Comparison of ENCODE assay signal across 36 mouse cellular contexts in genomic region chr10:14459819-14460218, GRCm38 (mm10).
DNase-seq lines count a peak whose midpoint lies in the region; ATAC-seq and TF ChIP-seq lines count a peak whose summit lies in the region.
"Had no signal": no experiment of that assay in that cellular context is flagged by ENCODE, and none has a peak within 500 bp of the region (broad histone marks: within the 10 kb centered on the region; RNA-seq: fewer than 3 reads in every experiment).

No protein-coding gene starts in this region.

- no peak for DNase-seq in heart, embryonic 10.5 days (ENCODE audit: low spot score)
- DNase-seq in heart, adult 11 months: no peak
- no peak for DNase-seq in heart, adult 8-10 months (ENCODE audit: low spot score)
- DNase-seq in lung, embryonic 14.5 days: no peak
- no peak for DNase-seq in lung, postnatal 14 days
- DNase-seq in adrenal gland, postnatal 25 days: no peak
- DNase-seq: adrenal gland, postnatal 14 days; cerebellum, adult 11-12 months; cerebellum, adult 9-11 months; embryo, embryonic 11 days; gastrocnemius, postnatal 14 days; heart, adult 2 months; kidney, adult 2 months; kidney, postnatal 25 days; lung, postnatal 10 days; right cerebral cortex, adult 18-20 months; right cerebral cortex, postnatal 4 days; thymus, adult 18-20 months; thymus, postnatal 25 days had no signal

- TF ChIP-seq CTCF in lung, embryonic 14.5 days (IDR thresholded peaks at IDR 0.05; ENCODE audit: low read depth): no peak

- H3K9ac ChIP-seq in heart, embryonic 15.5 days: no peak overlapping the region
- no peak overlapping the region for H3K9ac ChIP-seq in lung, embryonic 14.5 days
- H3K9ac ChIP-seq: embryonic facial prominence, embryonic 12.5 days; hindbrain, embryonic 15.5 days; limb, embryonic 12.5 days; liver, embryonic 15.5 days; midbrain, embryonic 12.5 days; neural tube, embryonic 12.5 days had no signal

- H3K36me3 ChIP-seq in heart, embryonic 10.5 days: no peaks in the 10 kb centered on the region
- no peaks in the 10 kb centered on the region for H3K36me3 ChIP-seq in heart, embryonic 15.5 days
- no peaks in the 10 kb centered on the region for H3K36me3 ChIP-seq in lung, embryonic 14.5 days (ENCODE audit: insufficient read depth)
- H3K36me3 ChIP-seq: embryonic facial prominence, embryonic 12.5 days; hindbrain, embryonic 10.5 days; hindbrain, embryonic 15.5 days; limb, embryonic 12.5 days; liver, embryonic 15.5 days; midbrain, embryonic 12.5 days; neural tube, embryonic 12.5 days had no signal

- peak overlapping the region; percentile 52; the same call in 1 of the 2 replicates for H3K27ac ChIP-seq in heart, embryonic 10.5 days
- peak overlapping the region; percentile 54 for H3K27ac ChIP-seq in heart, embryonic 15.5 days
- H3K27ac ChIP-seq in lung, embryonic 14.5 days (ENCODE audit: low read depth): peak overlapping the region; percentile 72; the same call in 1 of the 2 replicates
- H3K27ac ChIP-seq: embryonic facial prominence, embryonic 12.5 days; heart, adult 2 months; hindbrain, embryonic 10.5 days; hindbrain, embryonic 15.5 days; layer of hippocampus, adult 2 months; left cerebral cortex, adult 2 months; limb, embryonic 12.5 days; liver, embryonic 15.5 days; midbrain, embryonic 12.5 days; neural tube, embryonic 12.5 days; stomach, postnatal 0 days had no signal

- ATAC-seq in heart, embryonic 15.5 days (replicated peaks; ENCODE audit: insufficient number of reproducible peaks, insufficient read depth, low FRiP score, low read depth): no peak
- no peak for ATAC-seq in lung, embryonic 14.5 days (ENCODE audit: insufficient read depth)
- peak; percentile 32 for ATAC-seq in megakaryocyte progenitor cell, adult 5-6 weeks (replicated peaks; ENCODE audit: poor library complexity)
- ATAC-seq: forebrain, embryonic 14.5 days; inflammation-experienced regulatory T-cells, adult 6 months; Patski had no signal

- H3K4me2 ChIP-seq in heart, embryonic 15.5 days: no peak overlapping the region
- no peak overlapping the region for H3K4me2 ChIP-seq in lung, embryonic 14.5 days
- H3K4me2 ChIP-seq: embryonic facial prominence, embryonic 12.5 days; hindbrain, embryonic 15.5 days; limb, embryonic 12.5 days; liver, embryonic 15.5 days; midbrain, embryonic 12.5 days; neural tube, embryonic 12.5 days had no signal

- peaks cover 9% of the 10 kb centered on the region; the same call in 1 of the 2 replicates for H3K4me1 ChIP-seq in heart, embryonic 10.5 days
- H3K4me1 ChIP-seq in heart, embryonic 15.5 days (replicated peaks): peaks cover 20% of the 10 kb centered on the region
- peaks cover 5% of the 10 kb centered on the region; the same call in 1 of the 2 replicates for H3K4me1 ChIP-seq in lung, embryonic 14.5 days (ENCODE audit: insufficient read depth)
- H3K4me1 ChIP-seq: hindbrain, embryonic 10.5 days; hindbrain, embryonic 15.5 days; liver, embryonic 15.5 days; megakaryocyte, embryonic 14.5 days; midbrain, embryonic 12.5 days; neural tube, embryonic 12.5 days had no signal

- no peaks in the 10 kb centered on the region for H3K9me3 ChIP-seq in heart, embryonic 10.5 days
- no peaks in the 10 kb centered on the region for H3K9me3 ChIP-seq in heart, embryonic 15.5 days (replicated peaks)
- no peaks in the 10 kb centered on the region for H3K9me3 ChIP-seq in lung, embryonic 14.5 days (ENCODE audit: low read depth, low read length)
- H3K9me3 ChIP-seq: embryonic facial prominence, embryonic 12.5 days; hindbrain, embryonic 10.5 days; hindbrain, embryonic 15.5 days; limb, embryonic 12.5 days; liver, embryonic 15.5 days; megakaryocyte, embryonic 14.5 days; midbrain, embryonic 12.5 days; neural tube, embryonic 12.5 days had no signal

- H3K4me3 ChIP-seq in heart, embryonic 10.5 days: no peak overlapping the region
- no peak overlapping the region for H3K4me3 ChIP-seq in heart, embryonic 15.5 days
- no peak overlapping the region for H3K4me3 ChIP-seq in lung, embryonic 14.5 days (ENCODE audit: low read depth, low read length)
- H3K4me3 ChIP-seq: embryonic facial prominence, embryonic 12.5 days; heart, adult 2 months; hindbrain, embryonic 10.5 days; hindbrain, embryonic 15.5 days; layer of hippocampus, adult 2 months; left cerebral cortex, adult 2 months; limb, embryonic 12.5 days; liver, embryonic 15.5 days; megakaryocyte, embryonic 14.5 days; midbrain, embryonic 12.5 days; myocyte; neural tube, embryonic 12.5 days had no signal

- no peaks in the 10 kb centered on the region for H3K27me3 ChIP-seq in heart, embryonic 10.5 days (ENCODE audit: insufficient read depth, poor library complexity, severe bottlenecking)
- H3K27me3 ChIP-seq in heart, embryonic 15.5 days: no peaks in the 10 kb centered on the region
- no peaks in the 10 kb centered on the region for H3K27me3 ChIP-seq in lung, embryonic 14.5 days (ENCODE audit: insufficient read depth, low read length)
- H3K27me3 ChIP-seq: embryonic facial prominence, embryonic 12.5 days; hindbrain, embryonic 15.5 days; limb, embryonic 12.5 days; liver, embryonic 15.5 days; megakaryocyte, embryonic 14.5 days; midbrain, embryonic 12.5 days; neural tube, embryonic 12.5 days; Patski had no signal

- WGBS in heart, embryonic 10.5 days: 49% methylated on average over 7 of the region's 7 CpGs
- WGBS in heart, embryonic 15.5 days: 59% methylated on average over 7 of the region's 7 CpGs
- 84% methylated on average over 7 of the region's 7 CpGs for WGBS in lung, embryonic 14.5 days
